Mouse (Mus musculus): ENCODE data around the gene Dgcr2. TPM values are rescaled to one million over a fixed set of nuclear protein-coding genes. Genes with fewer than 3 reads are reported as not detected.
A peak's percentile ranks its signal among the peaks of the same experiment; 100 is the strongest.

Dgcr2 gene
- total and polyA plus RNA-seq, 3 experiments: 20.5 to 27.8 (median 25.5) TPM

GRCm38 (mm10) chr16:17890917-17891566, 7.3 kb downstream of the Dgcr2 start:
- peak overlapping the region; percentile 99 for H3K4me3 ChIP-seq (ENCODE audit: low read depth, low read length)
- no peak for TF ChIP-seq POLR2AphosphoS5 (IDR thresholded peaks at IDR 0.05; ENCODE audit: insufficient replicate concordance, low read depth, low read length)
- no peak for TF ChIP-seq TAL1 (conservative IDR thresholded peaks at IDR 0.05; ENCODE audit: low read depth, low read length)
- TF ChIP-seq CTCF (IDR thresholded peaks at IDR 0.05; ENCODE audit: low read depth, low read length): no peak
- no peak for TF ChIP-seq GATA2 (IDR thresholded peaks at IDR 0.05; ENCODE audit: borderline replicate concordance, low read depth, low read length)
- TF ChIP-seq GATA1 (IDR thresholded peaks at IDR 0.05; ENCODE audit: borderline replicate concordance, low read length): no peak
- peaks cover 15% of the 10 kb centered on the region for H3K27me3 ChIP-seq (ENCODE audit: insufficient read depth, low read length)
- H3K4me1 ChIP-seq (ENCODE audit: insufficient read depth, low read depth, low read length): peaks cover 29% of the 10 kb centered on the region
- ATAC-seq (ENCODE audit: extremely low read depth, insufficient number of reproducible peaks, low FRiP score, poor library complexity, severe bottlenecking): no peak
- no peaks in the 10 kb centered on the region for H3K9me3 ChIP-seq (replicated peaks)
- peak; percentile 40 for DNase-seq (ENCODE audit: low spot score)
- peaks cover 17% of the 10 kb centered on the region for H3K36me3 ChIP-seq (replicated peaks)

- peaks cover 24% of the 10 kb centered on the region for H3K36me3 ChIP-seq (replicated peaks)
- DNase-seq (ENCODE audit: low spot score) (no peak), ATAC-seq (ENCODE audit: extremely low read depth, insufficient number of reproducible peaks, low FRiP score, poor library complexity, severe bottlenecking) (no peak)
- peaks cover 35% of the 10 kb centered on the region for H3K4me1 ChIP-seq (ENCODE audit: insufficient read depth, low read depth, low read length)
- peaks cover 10% of the 10 kb centered on the region for H3K27me3 ChIP-seq (ENCODE audit: insufficient read depth, low read length)
- peak overlapping the region; percentile 99 for H3K4me3 ChIP-seq (ENCODE audit: low read depth, low read length)
- no peak for TF ChIP-seq POLR2AphosphoS5 (IDR thresholded peaks at IDR 0.05; ENCODE audit: insufficient replicate concordance, low read depth, low read length)
- no peak for TF ChIP-seq GATA2 (IDR thresholded peaks at IDR 0.05; ENCODE audit: borderline replicate concordance, low read depth, low read length)
- TF ChIP-seq GATA1 (IDR thresholded peaks at IDR 0.05; ENCODE audit: borderline replicate concordance, low read length): no peak
- TF ChIP-seq CTCF (IDR thresholded peaks at IDR 0.05; ENCODE audit: low read depth, low read length): no peak
- no peak for TF ChIP-seq TAL1 (conservative IDR thresholded peaks at IDR 0.05; ENCODE audit: low read depth, low read length)
- no peaks in the 10 kb centered on the region for H3K9me3 ChIP-seq (replicated peaks)
Measured at GRCm38 (mm10) chr16:17890342-17890727, 8.0 kb downstream of the Dgcr2 start.

- Histone ChIP-seq H3K36me3 (replicated peaks) (peaks cover 29% of the 10 kb centered on the region), H3K9me3 (replicated peaks) (no peaks in the 10 kb centered on the region), H3K27me3 (ENCODE audit: insufficient read depth, low read length) (peaks cover 5% of the 10 kb centered on the region), H3K4me3 (ENCODE audit: low read depth, low read length) (peak overlapping the region; percentile 99; the same call in 1 of the 2 replicates), H3K4me1 (ENCODE audit: insufficient read depth, low read depth, low read length) (peaks cover 35% of the 10 kb centered on the region)
- no peak for DNase-seq (ENCODE audit: low spot score)
- TF ChIP-seq CTCF (IDR thresholded peaks at IDR 0.05; ENCODE audit: low read depth, low read length) (no peak), POLR2AphosphoS5 (IDR thresholded peaks at IDR 0.05; ENCODE audit: insufficient replicate concordance, low read depth, low read length) (no peak), GATA1 (IDR thresholded peaks at IDR 0.05; ENCODE audit: borderline replicate concordance, low read length) (no peak), TAL1 (conservative IDR thresholded peaks at IDR 0.05; ENCODE audit: low read depth, low read length) (no peak), GATA2 (IDR thresholded peaks at IDR 0.05; ENCODE audit: borderline replicate concordance, low read depth, low read length) (no peak)
- no peak for ATAC-seq (ENCODE audit: extremely low read depth, insufficient number of reproducible peaks, low FRiP score, poor library complexity, severe bottlenecking)
Measured at GRCm38 (mm10) chr16:17889689-17890341, 8.5 kb downstream of the Dgcr2 start.

- DNase-seq (ENCODE audit: low spot score) (no peak), ATAC-seq (ENCODE audit: extremely low read depth, insufficient number of reproducible peaks, low FRiP score, poor library complexity, severe bottlenecking) (no peak)
- H3K4me3 ChIP-seq (ENCODE audit: low read depth, low read length): no peak overlapping the region
- peaks cover 72% of the 10 kb centered on the region for H3K36me3 ChIP-seq (replicated peaks)
- no peaks in the 10 kb centered on the region; the same call in 1 of the 2 replicates for H3K9me3 ChIP-seq (replicated peaks)
- no peaks in the 10 kb centered on the region for H3K27me3 ChIP-seq (ENCODE audit: insufficient read depth, low read length)
- peaks cover 23% of the 10 kb centered on the region for H3K4me1 ChIP-seq (ENCODE audit: insufficient read depth, low read depth, low read length)
- TF ChIP-seq GATA1 (IDR thresholded peaks at IDR 0.05; ENCODE audit: borderline replicate concordance, low read length): no peak
- no peak for TF ChIP-seq GATA2 (IDR thresholded peaks at IDR 0.05; ENCODE audit: borderline replicate concordance, low read depth, low read length)
- no peak for TF ChIP-seq TAL1 (conservative IDR thresholded peaks at IDR 0.05; ENCODE audit: low read depth, low read length)
- TF ChIP-seq POLR2AphosphoS5 (IDR thresholded peaks at IDR 0.05; ENCODE audit: insufficient replicate concordance, low read depth, low read length): no peak
- TF ChIP-seq CTCF (IDR thresholded peaks at IDR 0.05; ENCODE audit: low read depth, low read length): no peak
Measured at GRCm38 (mm10) chr16:17884116-17884515, 14.2 kb downstream of the Dgcr2 start.

GRCm38 (mm10) chr16:17882196-17882595, 16.2 kb downstream of the Dgcr2 start:
- no peak for ATAC-seq (ENCODE audit: extremely low read depth, insufficient number of reproducible peaks, low FRiP score, poor library complexity, severe bottlenecking)
- peaks cover 90% of the 10 kb centered on the region for H3K36me3 ChIP-seq (replicated peaks)
- peaks cover 6% of the 10 kb centered on the region for H3K9me3 ChIP-seq (replicated peaks)
- H3K4me3 ChIP-seq (ENCODE audit: low read depth, low read length): no peak overlapping the region
- H3K4me1 ChIP-seq (ENCODE audit: insufficient read depth, low read depth, low read length): peaks cover 23% of the 10 kb centered on the region
- DNase-seq (ENCODE audit: low spot score): no peak
- H3K27me3 ChIP-seq (ENCODE audit: insufficient read depth, low read length): no peaks in the 10 kb centered on the region
- TF ChIP-seq POLR2AphosphoS5 (IDR thresholded peaks at IDR 0.05; ENCODE audit: insufficient replicate concordance, low read depth, low read length) (no peak), GATA2 (IDR thresholded peaks at IDR 0.05; ENCODE audit: borderline replicate concordance, low read depth, low read length) (no peak), TAL1 (conservative IDR thresholded peaks at IDR 0.05; ENCODE audit: low read depth, low read length) (no peak), CTCF (IDR thresholded peaks at IDR 0.05; ENCODE audit: low read depth, low read length) (no peak), GATA1 (IDR thresholded peaks at IDR 0.05; ENCODE audit: borderline replicate concordance, low read length) (no peak)

GRCm38 (mm10) chr16:17879571-17879970, 18.8 kb downstream of the Dgcr2 start:
- TF ChIP-seq GATA1 (IDR thresholded peaks at IDR 0.05; ENCODE audit: borderline replicate concordance, low read length) (no peak), POLR2AphosphoS5 (IDR thresholded peaks at IDR 0.05; ENCODE audit: insufficient replicate concordance, low read depth, low read length) (no peak), TAL1 (conservative IDR thresholded peaks at IDR 0.05; ENCODE audit: low read depth, low read length) (no peak), GATA2 (IDR thresholded peaks at IDR 0.05; ENCODE audit: borderline replicate concordance, low read depth, low read length) (no peak), CTCF (IDR thresholded peaks at IDR 0.05; ENCODE audit: low read depth, low read length) (no peak)
- no peaks in the 10 kb centered on the region for H3K27me3 ChIP-seq (ENCODE audit: insufficient read depth, low read length)
- peaks cover 6% of the 10 kb centered on the region for H3K9me3 ChIP-seq (replicated peaks)
- ATAC-seq (ENCODE audit: extremely low read depth, insufficient number of reproducible peaks, low FRiP score, poor library complexity, severe bottlenecking) (no peak), DNase-seq (ENCODE audit: low spot score) (no peak)
- H3K36me3 ChIP-seq (replicated peaks): peaks cover 79% of the 10 kb centered on the region
- H3K4me1 ChIP-seq (ENCODE audit: insufficient read depth, low read depth, low read length): peaks cover 20% of the 10 kb centered on the region
- H3K4me3 ChIP-seq (ENCODE audit: low read depth, low read length): no peak overlapping the region

Measured in G1E (cell line).